Mouse (Mus musculus): Measurements from ENCODE around the gene Bcl2l15. TPM values are rescaled to one million over a fixed set of nuclear protein-coding genes. Genes with fewer than 3 reads are reported as not detected.
A peak's percentile ranks its signal among the peaks of the same experiment; 100 is the strongest.
"Not testable (repeated sequence)": the region's sequence is repeated elsewhere in the genome, so short reads cannot be mapped to it uniquely, and the experiment has no call there.

The Bcl2l15 gene
- total and polyA plus RNA-seq, 3 experiments = 0.11 TPM; not detected in 2

- no peak overlapping the region for H3K27ac ChIP-seq (ENCODE audit: control insufficient read depth, low read depth, low read length)
- DNase-seq (ENCODE audit: low read depth, low spot score) = no peak
- no peaks in the 10 kb centered on the region for H3K79me2 ChIP-seq (ENCODE audit: control insufficient read depth, insufficient read depth, low read length, poor library complexity)
- H3K27me3 ChIP-seq (ENCODE audit: control insufficient read depth in 1 of 2, insufficient read depth in 2 of 2, low read length in 2 of 2) = no peaks in the 10 kb centered on the region
- H3K4me1 ChIP-seq (ENCODE audit: control insufficient read depth in 1 of 2, insufficient read depth in 2 of 2, low read length in 2 of 2) = no peaks in the 10 kb centered on the region
- TF ChIP-seq JUND (IDR thresholded peaks at IDR 0.05; ENCODE audit: low read depth, low read length) (no peak), UBTF (IDR thresholded peaks at IDR 0.05; ENCODE audit: borderline replicate concordance, insufficient read depth, low read depth, low read length) (no peak), RCOR1 (IDR thresholded peaks at IDR 0.05; ENCODE audit: low read depth, low read length) (no peak)
- no peaks in the 10 kb centered on the region for H3K9me3 ChIP-seq (replicated peaks; ENCODE audit: insufficient read depth, low read length)
- no peaks in the 10 kb centered on the region for H3K36me3 ChIP-seq (ENCODE audit: control insufficient read depth in 1 of 2, insufficient read depth in 2 of 2, low read length in 2 of 2)
- no peak overlapping the region for H3K4me3 ChIP-seq (ENCODE audit: control insufficient read depth in 1 of 2, insufficient read depth in 1 of 2, low read depth in 2 of 2, low read length in 2 of 2)
- H3K9ac ChIP-seq (ENCODE audit: control insufficient read depth, low read depth, low read length, poor library complexity, severe bottlenecking) = no peak overlapping the region
Observed at GRCm38 (mm10) chr3:103839711-103840110, 7.3 kb downstream of the Bcl2l15 start.

- not testable (repeated sequence) for H3K79me2 ChIP-seq (ENCODE audit: control insufficient read depth, insufficient read depth, low read length, poor library complexity); H3K36me3 ChIP-seq (ENCODE audit: control insufficient read depth in 1 of 2, insufficient read depth in 2 of 2, low read length in 2 of 2); H3K27me3 ChIP-seq (ENCODE audit: control insufficient read depth in 1 of 2, insufficient read depth in 2 of 2, low read length in 2 of 2); H3K27ac ChIP-seq (ENCODE audit: control insufficient read depth, low read depth, low read length); H3K4me3 ChIP-seq (ENCODE audit: control insufficient read depth in 1 of 2, insufficient read depth in 1 of 2, low read depth in 2 of 2, low read length in 2 of 2); H3K9me3 ChIP-seq (replicated peaks; ENCODE audit: insufficient read depth, low read length); H3K9ac ChIP-seq (ENCODE audit: control insufficient read depth, low read depth, low read length, poor library complexity, severe bottlenecking); DNase-seq (ENCODE audit: low read depth, low spot score); H3K4me1 ChIP-seq (ENCODE audit: control insufficient read depth in 1 of 2, insufficient read depth in 2 of 2, low read length in 2 of 2)
Observed at GRCm38 (mm10) chr3:103840195-103840594, 7.8 kb downstream of the Bcl2l15 start.

GRCm38 (mm10) chr3:103840946-103841345 is 8.5 kb downstream of the Bcl2l15 start:
- not testable (repeated sequence) for H3K36me3 ChIP-seq (ENCODE audit: control insufficient read depth in 1 of 2, insufficient read depth in 2 of 2, low read length in 2 of 2); H3K79me2 ChIP-seq (ENCODE audit: control insufficient read depth, insufficient read depth, low read length, poor library complexity); H3K27ac ChIP-seq (ENCODE audit: control insufficient read depth, low read depth, low read length); H3K27me3 ChIP-seq (ENCODE audit: control insufficient read depth in 1 of 2, insufficient read depth in 2 of 2, low read length in 2 of 2); H3K9ac ChIP-seq (ENCODE audit: control insufficient read depth, low read depth, low read length, poor library complexity, severe bottlenecking); H3K4me3 ChIP-seq (ENCODE audit: control insufficient read depth in 1 of 2, insufficient read depth in 1 of 2, low read depth in 2 of 2, low read length in 2 of 2); H3K9me3 ChIP-seq (replicated peaks; ENCODE audit: insufficient read depth, low read length); H3K4me1 ChIP-seq (ENCODE audit: control insufficient read depth in 1 of 2, insufficient read depth in 2 of 2, low read length in 2 of 2)
- DNase-seq (ENCODE audit: low read depth, low spot score) = peak; percentile 59

- no peak overlapping the region for H3K9ac ChIP-seq (ENCODE audit: control insufficient read depth, low read depth, low read length, poor library complexity, severe bottlenecking)
Observed at GRCm38 (mm10) chr3:103850644-103851363, 18.4 kb downstream of the Bcl2l15 start.

More at GRCm38 (mm10) chr3:103850644-103851363, 18.4 kb downstream of the Bcl2l15 start:
- TF ChIP-seq NELFE (IDR thresholded peaks at IDR 0.05; ENCODE audit: low read depth, low read length) = no peak
- no peak; the same call in 1 of the 2 replicates for TF ChIP-seq GATA1 (IDR thresholded peaks at IDR 0.05; ENCODE audit: low read depth, low read length)
- no peak for TF ChIP-seq GABPA (IDR thresholded peaks at IDR 0.05; ENCODE audit: low read depth, low read length)
- no peak for TF ChIP-seq CHD2 (IDR thresholded peaks at IDR 0.05; ENCODE audit: low read length)
- no peak for TF ChIP-seq MXI1 (IDR thresholded peaks at IDR 0.05; ENCODE audit: low read depth, low read length)
- no peak for TF ChIP-seq TAL1 (IDR thresholded peaks at IDR 0.05; ENCODE audit: low read length)
- no peak for TF ChIP-seq MEF2A (IDR thresholded peaks at IDR 0.05; ENCODE audit: extremely low read depth, insufficient replicate concordance, low read depth, low read length, poor library complexity, severe bottlenecking)
- TF ChIP-seq POLR2AphosphoS2 (IDR thresholded peaks at IDR 0.05; ENCODE audit: low read length) = no peak
- no peak for TF ChIP-seq ELF1 (IDR thresholded peaks at IDR 0.05; ENCODE audit: low read depth, low read length)
- TF ChIP-seq POLR2AphosphoS5 (IDR thresholded peaks at IDR 0.05; ENCODE audit: borderline replicate concordance, low read depth, low read length) = no peak
- no peak for TF ChIP-seq HCFC1 (IDR thresholded peaks at IDR 0.05; ENCODE audit: low read depth, low read length)
- TF ChIP-seq MAZ (IDR thresholded peaks at IDR 0.05; ENCODE audit: low read depth, low read length) = no peak
- no peak for TF ChIP-seq TBP (IDR thresholded peaks at IDR 0.05; ENCODE audit: low read depth, low read length)
- Histone ChIP-seq H3K27ac (ENCODE audit: control insufficient read depth, low read depth, low read length) (no peak overlapping the region), H3K4me1 (ENCODE audit: control insufficient read depth in 1 of 2, insufficient read depth in 2 of 2, low read length in 2 of 2) (peaks cover 0 to 5% of the 10 kb centered on the region in 2 experiments; a peak in 2 of 4 replicates), H3K36me3 (ENCODE audit: control insufficient read depth in 1 of 2, insufficient read depth in 2 of 2, low read length in 2 of 2) (peaks cover 0 to 5% of the 10 kb centered on the region in 2 experiments; a peak in 2 of 4 replicates), H3K27me3 (ENCODE audit: control insufficient read depth in 1 of 2, insufficient read depth in 2 of 2, low read length in 2 of 2) (no peaks in the 10 kb centered on the region), H3K79me2 (ENCODE audit: control insufficient read depth, insufficient read depth, low read length, poor library complexity) (no peaks in the 10 kb centered on the region), H3K9me3 (replicated peaks; ENCODE audit: insufficient read depth, low read length) (no peaks in the 10 kb centered on the region), H3K4me3 (ENCODE audit: control insufficient read depth in 1 of 2, insufficient read depth in 1 of 2, low read depth in 2 of 2, low read length in 2 of 2) (no peak overlapping the region)
- peak; percentile 17 for DNase-seq (ENCODE audit: low read depth, low spot score)
